Mouse (Mus musculus) adrenal gland, adult 8-10 months (tissue): ENCODE results near the gene Atp2b2. TPM values are rescaled to one million over a fixed set of nuclear protein-coding genes. Genes with fewer than 3 reads are reported as not detected.

Source experiments
- DNase-seq: peaks from one replicate; pipeline ENCODE4 v3.0.0; 2022
- total RNA-seq, 4 experiments: library from RNA; stranded (reverse); gene quantifications; 2 replicates each; pipeline ENCODE4 v1.2.4; 2022

Gene Atp2b2
- 10 to 100 TPM in 2 of 4 experiments, 1 to 10 TPM in 2; 6.9 to 13.6 (median 10.4) TPM for total RNA-seq

GRCm38 (mm10) chr6:114042332-114042731 is at the start of gene Atp2b2:
Atp2b2 (minus strand) TSS chr6:114042613.
- DNase-seq = peak; percentile 4

- DNase-seq = no peak
These were observed 47.2 kb upstream of the Atp2b2 start for GRCm38 (mm10) chr6:114089626-114090025.

- DNase-seq = no peak
These were observed 44.7 kb upstream of the Atp2b2 start for GRCm38 (mm10) chr6:114087106-114087505.

- no peak for DNase-seq
These were observed 36.1 kb upstream of the Atp2b2 start for GRCm38 (mm10) chr6:114078556-114078955.

- DNase-seq = peak; percentile 21
These were observed 34.1 kb upstream of the Atp2b2 start for GRCm38 (mm10) chr6:114076560-114076959.

GRCm38 (mm10) chr6:114076061-114076460 is 33.6 kb upstream of the Atp2b2 start:
- peak; percentile 27 for DNase-seq

- no peak for DNase-seq
These were observed 32.5 kb upstream of the Atp2b2 start for GRCm38 (mm10) chr6:114074929-114075328.

- peak; percentile 14 for DNase-seq
These were observed 31.8 kb upstream of the Atp2b2 start for GRCm38 (mm10) chr6:114074256-114074655.

GRCm38 (mm10) chr6:114071564-114071963 is 29.2 kb upstream of the Atp2b2 start:
- DNase-seq = no peak

GRCm38 (mm10) chr6:114063100-114063499 is 20.7 kb upstream of the Atp2b2 start:
- DNase-seq = no peak

GRCm38 (mm10) chr6:114062688-114063087 is 20.3 kb upstream of the Atp2b2 start:
- DNase-seq = no peak

- DNase-seq = no peak
These were observed 16.8 kb upstream of the Atp2b2 start for GRCm38 (mm10) chr6:114059206-114059605.

GRCm38 (mm10) chr6:114058030-114058808 is 15.8 kb upstream of the Atp2b2 start:
- no peak for DNase-seq

GRCm38 (mm10) chr6:114055311-114055710 is 12.9 kb upstream of the Atp2b2 start:
- no peak for DNase-seq

- no peak for DNase-seq
These were observed 2.5 kb upstream of the Atp2b2 start for GRCm38 (mm10) chr6:114044962-114045361.

GRCm38 (mm10) chr6:114042836-114043235 is 423 bp upstream of the Atp2b2 start:
- no peak for DNase-seq

- no peak for DNase-seq
These were observed 515 bp downstream of the Atp2b2 start for GRCm38 (mm10) chr6:114041911-114042284.

GRCm38 (mm10) chr6:114041097-114041910 is 1.1 kb downstream of the Atp2b2 start:
- peak; percentile 10 for DNase-seq

GRCm38 (mm10) chr6:114035704-114036103 is 6.7 kb downstream of the Atp2b2 start:
- DNase-seq = no peak

- DNase-seq = no peak
These were observed 9.6 kb downstream of the Atp2b2 start for GRCm38 (mm10) chr6:114032822-114033221.

- DNase-seq = no peak
These were observed 18.6 kb downstream of the Atp2b2 start for GRCm38 (mm10) chr6:114023794-114024193.

- no peak for DNase-seq
These were observed 20.3 kb downstream of the Atp2b2 start for GRCm38 (mm10) chr6:114022104-114022503.

GRCm38 (mm10) chr6:114013801-114014200 is 28.6 kb downstream of the Atp2b2 start:
- no peak for DNase-seq

GRCm38 (mm10) chr6:114012834-114013233 is 29.6 kb downstream of the Atp2b2 start:
- DNase-seq = no peak
